Mouse (Mus musculus): ENCODE measurements around the gene Kansl2.

Gene Kansl2

GRCm38 (mm10) chr15:98533881-98534627 lies at the start of gene Kansl2:
Kansl2 (minus strand) TSS chr15:98534264.
- peak; percentile 99 for DNase-seq (ENCODE audit: low read depth)

- DNase-seq (ENCODE audit: low read depth): no peak
Measured at GRCm38 (mm10) chr15:98582996-98583395, 48.9 kb upstream of the Kansl2 start.

DNA sequence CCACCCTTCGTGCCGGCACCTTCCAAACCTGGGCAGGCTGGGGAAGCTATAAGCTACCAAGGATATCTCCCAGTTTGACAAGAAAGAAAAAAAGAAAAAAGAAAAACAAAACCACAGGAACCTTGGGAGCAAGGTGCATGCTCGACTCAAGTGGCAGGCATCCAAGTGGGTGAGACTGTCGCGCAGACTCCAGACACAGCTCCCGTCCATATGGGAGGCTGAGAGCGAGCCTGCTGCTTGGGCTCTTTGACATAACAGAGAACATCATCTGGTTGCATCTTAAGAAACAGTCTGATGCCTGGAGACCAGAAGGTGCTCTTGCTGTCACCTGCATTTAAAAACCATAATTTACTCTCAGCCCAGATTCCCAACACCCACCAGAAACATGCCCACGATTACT lies 48.3 kb upstream of the Kansl2 start:
- DNase-seq (ENCODE audit: low read depth): no peak

GRCm38 (mm10) chr15:98579795-98580464 lies 45.9 kb upstream of the Kansl2 start:
- peak; percentile 92 for DNase-seq (ENCODE audit: low read depth)

GRCm38 (mm10) chr15:98579310-98579709 lies 45.2 kb upstream of the Kansl2 start:
- no peak for DNase-seq (ENCODE audit: low read depth)

DNA sequence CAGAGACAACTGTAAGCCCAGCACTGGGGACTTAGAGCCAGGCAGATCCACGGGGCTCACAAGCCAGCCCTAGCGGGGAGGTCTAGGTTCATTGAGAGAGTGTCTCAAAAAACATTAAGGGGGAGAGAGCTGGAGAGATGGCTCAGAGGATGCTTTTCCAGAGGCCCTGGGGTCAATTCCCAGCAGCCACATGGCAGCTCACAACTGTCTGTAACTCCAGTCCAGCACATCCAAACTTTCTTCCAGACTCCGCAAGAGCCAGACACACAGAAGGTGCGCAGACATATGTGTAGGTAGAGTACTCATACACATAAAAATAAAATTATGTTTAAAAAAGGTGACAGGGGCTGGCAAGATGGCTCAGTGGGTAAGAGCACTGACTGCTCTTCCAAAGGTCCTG lies 39.2 kb upstream of the Kansl2 start:
- no peak for DNase-seq (ENCODE audit: low read depth)

DNA sequence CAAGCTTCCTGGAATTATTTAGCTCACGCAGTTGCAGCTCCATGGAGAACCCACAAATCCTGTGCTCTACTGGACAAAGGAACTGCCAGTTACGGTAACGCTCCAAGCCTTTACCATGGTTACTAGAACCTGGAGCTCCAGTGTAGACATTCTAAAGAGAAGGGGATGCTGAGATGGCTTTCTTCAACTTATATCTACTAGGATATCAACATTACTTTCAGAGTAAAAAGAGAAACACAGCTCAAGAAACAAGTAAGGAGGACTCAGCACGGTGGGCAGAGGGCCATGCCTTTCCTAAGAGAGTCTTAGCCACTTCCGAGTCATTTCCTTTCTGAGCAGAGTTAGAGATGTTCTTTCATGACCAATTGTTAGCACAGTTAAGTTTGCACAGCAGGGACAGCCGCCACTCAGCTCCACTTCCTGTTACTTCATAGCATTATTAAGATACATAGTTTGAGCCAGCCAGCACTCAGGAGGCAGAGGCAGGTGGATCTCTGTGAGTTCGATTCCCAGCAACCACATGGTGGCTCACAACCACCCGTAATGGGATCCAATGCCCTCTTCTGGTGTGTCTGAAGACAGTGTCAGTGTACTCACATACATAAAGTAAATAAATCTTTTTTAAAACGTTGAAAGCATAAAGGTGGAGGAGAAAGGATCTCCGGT lies 36.9 kb upstream of the Kansl2 start, which contains the start of the genes Ccnt1 and 4930415O20Rik:
Gene Ccnt1, minus strand, starts transcription at position 51 of the 666 bp plus-strand sequence.
Gene 4930415O20Rik, plus strand, starts transcription at position 132 of the 666 bp plus-strand sequence.
- DNase-seq (ENCODE audit: low read depth): peak; percentile 55

DNA sequence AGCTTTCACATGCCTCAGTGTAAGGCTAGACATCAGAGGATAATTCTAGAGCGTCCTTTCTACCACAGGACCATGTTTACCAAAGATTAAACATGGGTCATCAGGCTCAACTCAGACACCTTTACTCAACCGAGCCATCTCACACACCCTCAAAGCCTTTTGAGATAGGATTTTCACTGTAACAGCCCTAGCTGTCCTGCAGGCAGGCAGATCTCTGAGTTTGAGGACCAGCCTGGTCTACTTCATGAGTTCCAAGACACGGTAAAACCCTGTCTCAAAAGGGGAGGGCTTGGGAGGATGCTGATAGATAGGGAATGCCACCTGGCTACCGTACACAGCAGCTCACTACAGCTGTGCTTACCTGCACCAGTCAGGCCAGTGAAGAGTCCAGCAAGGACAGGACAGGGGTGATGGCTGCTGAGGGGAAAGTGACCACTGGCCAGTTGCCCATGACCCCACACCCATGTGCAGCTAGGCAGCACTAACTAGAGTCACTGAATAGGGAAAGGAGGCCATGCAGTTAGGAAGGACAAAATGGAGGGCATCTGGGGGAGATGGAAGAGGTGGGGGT lies 35.8 kb upstream of the Kansl2 start:
- DNase-seq (ENCODE audit: low read depth): no peak

DNA sequence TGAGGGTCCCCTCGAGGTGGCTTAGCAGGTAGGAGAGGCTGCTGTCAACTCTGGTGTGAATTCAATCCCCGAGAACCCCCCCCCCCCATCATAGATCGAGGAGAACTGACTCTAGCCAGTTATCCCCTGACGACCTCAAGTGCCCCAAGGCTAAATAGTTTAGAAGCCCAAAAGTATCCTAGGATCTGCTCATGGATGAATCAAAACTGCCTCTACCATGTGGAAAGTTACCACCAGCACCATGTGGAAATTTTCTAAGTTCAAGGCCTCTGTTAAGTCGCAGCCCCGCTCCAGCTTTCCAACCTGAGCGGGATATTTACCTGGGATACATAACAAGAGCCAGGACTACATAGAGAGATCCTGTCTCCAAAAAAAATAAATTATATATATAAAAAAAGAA lies 35.2 kb upstream of the Kansl2 start:
- no peak for DNase-seq (ENCODE audit: low read depth)

DNA sequence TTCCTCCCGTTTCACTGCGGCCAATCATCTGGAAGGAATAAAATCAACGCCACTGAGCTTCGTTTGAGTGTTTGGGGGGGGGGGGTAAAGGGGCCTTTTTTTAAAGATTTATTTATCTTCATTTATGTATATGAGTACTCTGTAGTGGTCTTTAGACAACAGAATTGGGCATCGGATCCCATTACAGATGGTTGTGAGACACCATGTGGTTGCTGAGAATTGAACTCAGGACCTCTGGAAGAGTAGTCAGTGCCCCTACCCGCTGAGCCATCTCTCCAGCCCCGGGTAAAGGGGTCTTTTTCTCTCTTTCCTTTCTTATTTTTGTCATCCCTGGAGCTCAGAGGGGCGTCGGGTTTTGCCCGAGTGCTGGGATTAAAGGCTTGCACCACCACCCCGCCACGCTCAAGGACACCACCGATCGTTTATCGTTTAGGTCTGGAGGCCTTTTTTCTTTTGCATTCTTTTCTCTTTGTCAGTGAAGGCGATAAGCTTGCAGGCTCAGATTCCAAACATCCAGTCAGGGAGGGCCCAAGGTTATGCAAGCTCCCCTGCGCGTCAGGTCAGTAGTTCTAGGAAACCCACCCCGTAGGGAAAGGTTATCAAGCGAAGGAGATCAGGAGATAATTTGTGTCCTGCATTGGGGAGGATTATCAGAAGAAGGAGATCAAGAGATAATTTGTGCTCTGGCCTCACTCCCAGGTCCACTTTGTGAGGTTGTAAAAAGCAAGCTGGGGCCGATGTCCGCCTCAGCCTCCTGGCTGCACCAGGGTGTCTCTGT lies 34.4 kb upstream of the Kansl2 start:
- DNase-seq (ENCODE audit: low read depth): no peak

GRCm38 (mm10) chr15:98567278-98568134 lies 33.4 kb upstream of the Kansl2 start:
- peak; percentile 99 for DNase-seq (ENCODE audit: low read depth)

DNA sequence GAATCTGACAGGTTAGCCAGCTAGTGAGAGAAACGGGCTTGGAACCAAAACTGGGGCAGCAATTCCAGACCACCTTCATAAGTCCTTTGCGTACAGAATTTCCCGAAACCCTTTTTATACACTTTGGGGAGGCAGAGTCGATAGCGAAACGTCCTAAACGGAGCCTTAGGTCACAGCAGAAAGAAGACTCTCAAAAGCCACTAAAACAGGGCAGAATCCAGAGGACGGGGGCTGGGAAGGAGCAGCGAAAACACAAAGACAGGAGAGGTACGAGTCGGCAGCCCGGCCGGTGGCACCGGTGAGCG lies 32.9 kb upstream of the Kansl2 start:
- no peak for DNase-seq (ENCODE audit: low read depth)

DNA sequence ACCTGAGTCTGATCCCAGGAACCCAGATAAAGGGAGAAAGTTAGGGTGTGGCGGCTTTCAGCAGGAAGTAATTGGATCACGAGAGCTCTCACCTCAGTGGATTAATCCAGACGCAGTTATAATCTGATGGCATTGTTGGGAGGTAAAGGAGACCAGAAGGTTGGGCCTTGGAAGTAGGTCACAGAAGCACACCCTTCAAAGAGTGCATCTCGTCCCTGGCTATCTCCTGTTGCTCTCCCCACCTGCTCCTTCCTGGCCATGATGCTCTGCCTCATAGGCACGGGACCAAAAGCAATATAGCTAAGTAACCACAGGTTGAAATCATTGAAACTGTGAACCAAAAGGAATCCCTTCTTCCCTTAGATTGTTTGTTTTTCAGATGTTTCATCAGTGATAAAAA lies 23.1 kb upstream of the Kansl2 start:
- no peak for DNase-seq (ENCODE audit: low read depth)

- DNase-seq (ENCODE audit: low read depth): no peak
Measured at GRCm38 (mm10) chr15:98555881-98556280, 21.8 kb upstream of the Kansl2 start.

DNA sequence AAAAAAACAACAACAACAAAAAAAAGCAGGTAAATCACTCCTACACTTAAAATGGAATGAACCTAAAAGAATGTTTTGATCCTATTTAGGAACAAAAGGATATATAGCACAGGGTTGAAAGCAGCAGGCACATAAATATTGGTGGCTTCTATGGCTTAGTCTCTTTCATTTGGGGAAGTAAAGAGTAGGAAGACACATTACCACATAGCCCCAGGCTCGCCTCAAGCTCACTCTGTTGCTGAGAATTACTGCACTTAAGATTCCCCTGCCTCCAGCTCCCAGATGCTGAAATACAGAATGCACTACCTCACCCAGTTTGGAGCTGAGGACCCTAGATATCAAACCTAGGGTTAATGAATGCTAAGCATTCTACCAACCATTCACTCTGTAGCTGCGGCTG lies 18.7 kb upstream of the Kansl2 start:
- no peak for DNase-seq (ENCODE audit: low read depth)

- DNase-seq (ENCODE audit: low read depth): no peak
Measured at GRCm38 (mm10) chr15:98546843-98547242, 12.8 kb upstream of the Kansl2 start.

DNA sequence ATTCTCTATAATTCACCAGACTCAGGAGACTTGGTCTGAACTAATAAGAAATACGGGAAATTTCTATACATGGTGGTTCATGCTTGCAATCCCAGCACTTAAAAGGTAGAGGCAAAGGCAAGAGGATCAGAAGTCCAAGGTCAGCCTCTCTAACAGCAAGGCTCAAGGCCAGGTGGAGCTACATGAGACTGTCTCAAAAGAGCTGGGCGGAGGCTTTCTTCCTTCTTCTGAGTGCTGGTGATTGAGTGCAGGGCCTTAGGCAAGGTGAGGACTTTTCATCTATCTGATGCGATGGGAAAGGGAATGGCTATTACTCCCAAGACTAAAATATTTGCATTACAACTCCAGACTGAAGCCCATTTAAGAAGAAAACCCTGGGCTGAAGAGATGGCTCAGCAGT lies 11.1 kb upstream of the Kansl2 start:
- DNase-seq (ENCODE audit: low read depth): no peak

DNA sequence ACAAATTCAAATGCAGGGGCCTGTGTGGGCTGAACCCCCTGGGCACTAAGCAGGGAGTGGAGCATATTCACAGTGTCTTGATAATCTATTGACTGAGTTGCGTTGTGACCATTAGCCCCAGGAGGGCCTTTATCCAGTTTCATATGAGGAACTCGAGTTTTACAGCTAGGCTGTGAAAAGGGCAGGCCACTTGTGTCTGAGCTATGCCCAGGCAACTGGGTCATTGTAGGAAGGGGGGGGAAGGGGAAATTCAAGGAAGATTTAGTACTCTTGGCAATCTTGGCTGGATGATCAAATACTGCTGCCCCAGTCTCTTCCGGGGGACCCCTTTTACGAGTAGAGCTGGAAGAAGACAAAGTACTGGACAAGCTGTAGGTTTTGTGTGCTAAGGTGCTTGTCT lies 9.3 kb upstream of the Kansl2 start:
- DNase-seq (ENCODE audit: low read depth): no peak

DNA sequence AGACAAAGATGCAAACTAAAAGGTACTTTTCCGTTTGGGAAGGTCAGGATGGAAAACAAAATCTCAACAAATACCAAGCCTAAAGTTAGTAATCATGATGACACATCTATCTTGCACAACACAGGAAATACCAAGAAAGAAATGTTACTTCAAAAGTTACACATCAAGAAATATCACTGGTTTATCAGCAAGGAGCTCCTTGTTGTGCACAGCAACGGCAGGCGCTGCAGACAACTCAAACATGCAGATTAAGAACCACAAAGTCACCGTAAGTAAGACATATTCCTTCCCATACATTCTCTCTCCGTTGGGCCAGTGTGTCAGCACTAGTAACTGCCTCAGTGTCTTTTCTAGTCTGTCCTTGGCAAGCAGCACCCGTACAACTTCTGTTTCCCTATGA lies 7.0 kb upstream of the Kansl2 start:
- DNase-seq (ENCODE audit: low read depth): no peak

GRCm38 (mm10) chr15:98537923-98538322 lies 3.9 kb upstream of the Kansl2 start:
- no peak for DNase-seq (ENCODE audit: low read depth)
